Mouse (Mus musculus) C3H10T1/2 (cell line): ENCODE data around the gene Adgrf2. TPM values are rescaled to one million over a fixed set of nuclear protein-coding genes. Genes with fewer than 3 reads are reported as not detected.

Experiments
- polyA plus RNA-seq, 2 experiments: library from polyadenylated mRNA; unstranded; fragments of >200 nt; fragmentation: generic; extraction: Trizol; gene quantifications; one replicate each; pipeline ENCODE4 v1.2.1; 2012; ENCODE audit warnings: missing spikeins in 2 of 2

The Adgrf2 gene
- polyA plus RNA-seq, result not detected

DNA sequence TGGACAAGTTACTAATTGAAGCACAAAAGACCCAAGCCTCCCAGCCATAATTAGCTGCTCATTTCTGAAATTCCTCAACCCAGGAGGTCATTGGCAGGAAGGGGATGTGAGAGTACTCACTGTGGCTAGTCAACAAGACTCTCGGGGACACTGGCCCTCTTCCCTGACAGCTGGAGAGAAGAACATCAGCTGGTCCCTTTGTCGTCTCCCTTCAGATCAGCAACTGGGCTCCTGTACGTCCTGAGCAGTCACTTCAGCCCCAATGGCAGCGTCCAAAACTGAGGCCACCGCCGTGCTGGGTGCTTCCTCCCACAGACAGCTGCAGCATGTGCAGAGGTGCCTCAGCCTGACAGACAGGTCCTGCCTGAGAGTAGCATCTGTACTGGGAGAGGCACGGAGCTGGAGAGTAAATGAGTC lies at the start of gene Adgrf2:
Gene Adgrf2 (minus strand): TSS at position 379 of the 417 bp plus-strand sequence.

GRCm38 (mm10) chr17:42692136-42692535 lies 49.8 kb downstream of the Adgrf2 start, which contains the start of gene Adgrf4:
Gene Adgrf4, minus strand, starts transcription at chr17:42692284.

Other genes with a start within 250 kb of the Adgrf2 start
- gene Opn5, start 130.8 kb downstream of the Adgrf2 start, polyA plus RNA-seq, result not detected
- gene Adgrf4, start 49.9 kb downstream of the Adgrf2 start, polyA plus RNA-seq, result under 1 TPM in 1 of 2 experiments, not detected in 1; 0.01 TPM
- 1 to 10 TPM in 1 of 2 experiments, under 1 TPM in 1; 0.22 to 1.8 TPM for gene Cd2ap, start 134.5 kb upstream of the Adgrf2 start, polyA plus RNA-seq